ENCODE assay signal across 20 mouse cellular contexts in the genomic region with DNA sequence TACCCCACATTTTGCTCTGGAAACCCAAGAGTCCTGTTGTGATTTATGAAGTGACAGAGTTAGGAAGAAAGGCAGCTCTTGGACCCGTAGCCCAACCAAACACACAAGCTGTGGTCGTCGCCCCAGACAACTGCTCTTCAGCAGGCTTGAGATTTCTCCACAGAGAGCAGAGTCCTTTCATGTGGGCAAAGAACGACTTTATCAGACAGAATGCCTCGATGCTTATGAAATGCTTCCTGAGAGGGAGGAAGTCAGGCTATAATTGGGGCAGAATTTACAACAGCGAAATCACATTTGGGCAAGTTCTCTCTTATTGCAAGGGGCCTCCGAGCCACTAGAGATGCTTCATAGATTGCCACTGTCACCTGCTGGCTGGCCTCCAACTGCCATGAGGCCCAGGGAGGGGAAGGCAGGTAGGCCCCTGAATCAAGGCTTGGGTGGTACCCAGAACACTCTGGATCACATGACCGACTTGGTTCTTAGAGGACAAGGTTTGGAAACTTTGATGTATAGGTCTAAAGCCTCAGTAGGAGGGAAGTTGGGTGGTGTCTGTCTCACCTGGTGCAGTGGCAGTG. TPM values are rescaled to one million over a fixed set of nuclear protein-coding genes. Genes with fewer than 3 reads are reported as not detected.
A peak's percentile ranks its signal among the peaks of the same experiment; 100 is the strongest.
DNase-seq lines count a peak whose midpoint lies in the region; ATAC-seq lines count a peak whose summit lies in the region.
"Had no signal": no experiment of that assay in that cellular context is flagged by ENCODE, and none has a peak within 500 bp of the region (broad histone marks: within the 10 kb centered on the region; RNA-seq: fewer than 3 reads in every experiment).

No protein-coding gene starts in this region.

- WGBS in midbrain, embryonic 11.5 days = 81% methylated on average over 8 of the region's 8 CpGs
- WGBS in midbrain, embryonic 15.5 days = 80% methylated on average over 8 of the region's 8 CpGs
- 79% methylated on average over 8 of the region's 8 CpGs for WGBS in neural tube, embryonic 15.5 days
- 83% methylated on average over 8 of the region's 8 CpGs for WGBS in forebrain, embryonic 13.5 days

- no peak overlapping the region for H3K9ac ChIP-seq in midbrain, embryonic 11.5 days (ENCODE audit: low read length)
- no peak overlapping the region for H3K9ac ChIP-seq in midbrain, embryonic 15.5 days
- H3K9ac ChIP-seq in neural tube, embryonic 15.5 days (replicated peaks) = no peak overlapping the region
- no peak overlapping the region for H3K9ac ChIP-seq in forebrain, embryonic 13.5 days
- H3K9ac ChIP-seq: embryonic facial prominence, embryonic 12.5 days; kidney, embryonic 15.5 days; liver, postnatal 0 days had no signal

- H3K27ac ChIP-seq in midbrain, embryonic 11.5 days (ENCODE audit: low read depth, low read length) = no peak overlapping the region
- no peak overlapping the region for H3K27ac ChIP-seq in midbrain, embryonic 15.5 days
- no peak overlapping the region for H3K27ac ChIP-seq in neural tube, embryonic 15.5 days (replicated peaks)
- no peak overlapping the region for H3K27ac ChIP-seq in forebrain, embryonic 13.5 days
- H3K27ac ChIP-seq: embryonic facial prominence, embryonic 12.5 days; hindbrain, postnatal 0 days; kidney, embryonic 15.5 days; limb, embryonic 13.5 days; stomach, postnatal 0 days had no signal

- DNase-seq in midbrain, embryonic 11.5 days (ENCODE audit: low spot score, missing footprints) = peak; percentile 49
- DNase-seq in thymus, postnatal 25 days = peak; percentile 53
- no peak for DNase-seq in cerebellum, adult 11-12 months

- H3K36me3 ChIP-seq in midbrain, embryonic 11.5 days (ENCODE audit: control insufficient read depth, insufficient read depth, low read length) = no peaks in the 10 kb centered on the region
- H3K36me3 ChIP-seq in midbrain, embryonic 15.5 days (replicated peaks) = no peaks in the 10 kb centered on the region
- no peaks in the 10 kb centered on the region for H3K36me3 ChIP-seq in neural tube, embryonic 15.5 days
- no peaks in the 10 kb centered on the region for H3K36me3 ChIP-seq in forebrain, embryonic 13.5 days (ENCODE audit: poor library complexity, severe bottlenecking)
- H3K36me3 ChIP-seq: embryonic facial prominence, embryonic 12.5 days; kidney, embryonic 15.5 days; limb, embryonic 13.5 days had no signal

- no peak overlapping the region for H3K4me2 ChIP-seq in midbrain, embryonic 11.5 days
- no peak overlapping the region for H3K4me2 ChIP-seq in midbrain, embryonic 15.5 days
- no peak overlapping the region for H3K4me2 ChIP-seq in neural tube, embryonic 15.5 days
- H3K4me2 ChIP-seq in forebrain, embryonic 13.5 days = no peak overlapping the region

- H3K4me3 ChIP-seq in midbrain, embryonic 11.5 days (ENCODE audit: low read depth, low read length) = no peak overlapping the region
- H3K4me3 ChIP-seq in midbrain, embryonic 15.5 days = no peak overlapping the region
- no peak overlapping the region for H3K4me3 ChIP-seq in neural tube, embryonic 15.5 days (replicated peaks)
- H3K4me3 ChIP-seq in forebrain, embryonic 13.5 days = no peak overlapping the region

- no peaks in the 10 kb centered on the region for H3K27me3 ChIP-seq in midbrain, embryonic 11.5 days (ENCODE audit: control insufficient read depth, insufficient read depth, low read length)
- no peaks in the 10 kb centered on the region for H3K27me3 ChIP-seq in midbrain, embryonic 15.5 days (replicated peaks)
- peaks cover 4% of the 10 kb centered on the region; the same call in 1 of the 2 replicates for H3K27me3 ChIP-seq in neural tube, embryonic 15.5 days (replicated peaks)
- no peaks in the 10 kb centered on the region for H3K27me3 ChIP-seq in forebrain, embryonic 13.5 days
- H3K27me3 ChIP-seq: CH12.LX; embryonic facial prominence, embryonic 12.5 days; kidney, embryonic 15.5 days; limb, embryonic 13.5 days had no signal

- no peak for ATAC-seq in midbrain, embryonic 11.5 days (ENCODE audit: low FRiP score)
- ATAC-seq in midbrain, embryonic 15.5 days (replicated peaks) = no peak
- ATAC-seq in common myeloid progenitor, adult 5-6 weeks (replicated peaks; ENCODE audit: low read depth, poor library complexity, severe bottlenecking) = peak; percentile 51
- 0 out of 2 replicates have a peak, but pooled peaks have one; percentile 15 for ATAC-seq in neutrophil, adult 5-6 weeks (ENCODE audit: extremely low read depth, insufficient number of reproducible peaks, low FRiP score, poor library complexity, severe bottlenecking)
- ATAC-seq in neural tube, embryonic 15.5 days (ENCODE audit: low FRiP score) = no peak
- ATAC-seq in forebrain, embryonic 13.5 days = no peak
- ATAC-seq: hindbrain, postnatal 0 days had no signal

- H3K9me3 ChIP-seq in midbrain, embryonic 11.5 days (ENCODE audit: control insufficient read depth, low read length) = no peaks in the 10 kb centered on the region
- no peaks in the 10 kb centered on the region for H3K9me3 ChIP-seq in midbrain, embryonic 15.5 days
- no peaks in the 10 kb centered on the region for H3K9me3 ChIP-seq in neural tube, embryonic 15.5 days (replicated peaks)
- H3K9me3 ChIP-seq in forebrain, embryonic 13.5 days (replicated peaks) = no peaks in the 10 kb centered on the region
- H3K9me3 ChIP-seq: embryonic facial prominence, embryonic 12.5 days; kidney, embryonic 15.5 days; limb, embryonic 13.5 days had no signal

- no peaks in the 10 kb centered on the region for H3K4me1 ChIP-seq in midbrain, embryonic 11.5 days (ENCODE audit: control insufficient read depth, insufficient read depth, low read length)
- H3K4me1 ChIP-seq in midbrain, embryonic 15.5 days = 0 out of 2 replicates have a peak, but pooled peaks cover 3% of the 10 kb centered on the region
- peaks cover 19% of the 10 kb centered on the region; the same call in 1 of the 2 replicates for H3K4me1 ChIP-seq in neural tube, embryonic 15.5 days
- H3K4me1 ChIP-seq in forebrain, embryonic 13.5 days = no peaks in the 10 kb centered on the region

RNA-seq across cellular contexts. Expression of gene Il21, which starts 27.1 kb away (rescaled TPM):
- not detected in 2 replicates for polyA plus RNA-seq in midbrain, embryonic 11.5 days (2014; fragmentation: Nextera tagmentation; extraction: Ambion mirVana)
- not detected in 2 replicates for polyA plus RNA-seq in midbrain, embryonic 15.5 days (2015; fragmentation: Nextera tagmentation; extraction: Ambion mirVana)
- not detected in 2 replicates for total RNA-seq in common myeloid progenitor, adult 5-6 weeks (2017)
- 0.23 TPM in 1 of 2 replicates, not detected in the other for total RNA-seq in neutrophil, adult 5-6 weeks (2017)
- polyA plus RNA-seq in neural tube, embryonic 15.5 days (2015; fragmentation: Nextera tagmentation; extraction: Ambion mirVana) = not detected in 2 replicates
- polyA plus RNA-seq in forebrain, embryonic 13.5 days (2015; fragmentation: Nextera tagmentation; extraction: Ambion mirVana) = not detected in 2 replicates
- total RNA-seq: adrenal gland, postnatal 4 days; CH12.LX; hindbrain, postnatal 0 days had no signal
- polyA plus RNA-seq: embryonic facial prominence, embryonic 12.5 days; gonadal fat pad, adult 2 months; heart, postnatal 0 days; hindbrain, postnatal 0 days; kidney, embryonic 15.5 days; limb, embryonic 13.5 days; liver, postnatal 0 days; midbrain, embryonic 16.5 days; neural tube, embryonic 11.5 days; stomach, postnatal 0 days had no signal

Comparison
In these comparisons a context has a peak if more than half of its experiments do, and no peak if none do; other contexts are left out.
1. ATAC-seq: peak in common myeloid progenitor, adult 5-6 weeks (single experiment) and neutrophil, adult 5-6 weeks (single experiment); none in midbrain, embryonic 11.5 days (single experiment), midbrain, embryonic 15.5 days (single experiment), neural tube, embryonic 15.5 days (single experiment) and forebrain, embryonic 13.5 days (single experiment).